Mouse (Mus musculus) ES-E14 (cell line): ENCODE data around the gene Ano9. TPM values are rescaled to one million over a fixed set of nuclear protein-coding genes. Genes with fewer than 3 reads are reported as not detected.

Source experiments
- DNase-seq: peaks from one replicate; pipeline ENCODE4 v3.0.0-alpha.2; 2013; ENCODE audit warnings: low read depth, low spot score
- H3K27ac ChIP-seq: 2 replicates; pipeline ENCODE4 v1.5.1; 2012; ENCODE audit warnings: low read depth, mild to moderate bottlenecking, low read length, moderate library complexity, mixed read lengths; ENCODE audit not compliant: poor library complexity, insufficient read depth, severe bottlenecking
- H3K36me3 ChIP-seq: 2 replicates; pipeline ENCODE4 v1.6.1; 2012; ENCODE audit warnings: mild to moderate bottlenecking, low read length, moderate library complexity, mixed read lengths; ENCODE audit not compliant: control insufficient read depth, poor library complexity, insufficient read depth, severe bottlenecking
- H3K4me1 ChIP-seq, 2 experiments: fragments of 150-350 bp in 1 of 2; sonication (generic) in 1 of 2; 2 replicates each; pipeline ENCODE4 v1.6.1; 2012; ENCODE audit warnings: low read length in 2 of 2, mild to moderate bottlenecking in 1 of 2, mixed read lengths in 1 of 2; ENCODE audit not compliant: control insufficient read depth in 2 of 2, insufficient read depth in 2 of 2, poor library complexity in 1 of 2
- H3K4me3 ChIP-seq, 2 experiments: fragments of 150-350 bp in 1 of 2; sonication (generic) in 1 of 2; 2 replicates each; pipeline ENCODE4 v1.5.1; 2012; ENCODE audit warnings: low read length in 2 of 2, low read depth in 1 of 2, mild to moderate bottlenecking in 1 of 2, mixed read lengths in 1 of 2; ENCODE audit not compliant: insufficient read depth in 1 of 2, poor library complexity in 1 of 2, severe bottlenecking in 1 of 2
- H3K9ac ChIP-seq: 2 replicates; pipeline ENCODE4 v1.6.1; 2012; ENCODE audit warnings: low read depth, mild to moderate bottlenecking, low read length, mixed read lengths; ENCODE audit not compliant: poor library complexity, insufficient read depth, severe bottlenecking
- H3K9me3 ChIP-seq: fragments of 150-350 bp; sonication (generic); 2 replicates; pipeline ENCODE4 v1.6.1; 2012; ENCODE audit warnings: low read depth, mild to moderate bottlenecking, low read length; ENCODE audit not compliant: control insufficient read depth, insufficient read depth
- CHD2 ChIP-seq: IDR thresholded peaks from 2 replicates; pipeline ENCODE4 v1.6.1; 2014; ENCODE audit warnings: mild to moderate bottlenecking, low read depth, low read length, inconsistent platforms
- HCFC1 ChIP-seq: IDR thresholded peaks from 2 replicates; pipeline ENCODE4 v1.6.1; 2012; ENCODE audit warnings: low read length, inconsistent platforms, borderline replicate concordance; ENCODE audit not compliant: insufficient read depth
- MAFK ChIP-seq: IDR thresholded peaks from 2 replicates; pipeline ENCODE4 v1.6.1; 2014; ENCODE audit warnings: mild to moderate bottlenecking, low read depth, low read length, inconsistent platforms; ENCODE audit not compliant: insufficient read depth
- ZC3H11A ChIP-seq: IDR thresholded peaks from 2 replicates; pipeline ENCODE4 v1.6.1; 2012; ENCODE audit warnings: low read depth, mild to moderate bottlenecking, inconsistent platforms, low read length, borderline replicate concordance
- ZNF384 ChIP-seq: IDR thresholded peaks from 2 replicates; pipeline ENCODE4 v1.6.1; 2012; ENCODE audit warnings: low read depth, low read length, inconsistent platforms
- in situ Hi-C, 2 experiments: fragments of 600-800 bp; cut with MboI; formaldehyde crosslinking; loops; one replicate each; pipeline ENCODE4 v1.15.1; 2025; ENCODE audit warnings: low sequenced_read_pairs in 2 of 2, inconsistent platforms in 1 of 2; ENCODE audit not compliant: unreplicated experiment in 2 of 2
- total RNA-seq: library from RNA; depleted of rRNA; stranded (reverse); fragments of 300-350 nt; gene quantifications from 2 replicates; pipeline ENCODE4 v1.2.3, GENCODE M21; 2012

Ano9 gene
- total RNA-seq, 1 experiment = 26.4 TPM

GRCm38 (mm10) chr7:141131024-141131820 is 13.6 kb upstream of the Ano9 start:
- TF ChIP-seq CHD2 = no peak
- 0 out of 2 replicates have a peak, but pooled peaks have one; percentile 51 for TF ChIP-seq ZNF384
- TF ChIP-seq HCFC1 = peak; percentile 78
- H3K27ac ChIP-seq = no peak overlapping the region
- no peaks in the 10 kb centered on the region for H3K9me3 ChIP-seq
- H3K4me3 ChIP-seq = peak overlapping the region; percentile 79 to 90
- DNase-seq = peak; percentile 88
- in situ Hi-C loops = no loop called here
- peaks cover 4 to 11% of the 10 kb centered on the region in 2 experiments; a peak in 3 of 4 replicates for H3K4me1 ChIP-seq
- H3K9ac ChIP-seq = peak overlapping the region; percentile 90
- H3K36me3 ChIP-seq = peaks cover 16% of the 10 kb centered on the region

- no peaks in the 10 kb centered on the region for H3K36me3 ChIP-seq
- DNase-seq = no peak
- in situ Hi-C loops = no loop called here
- H3K9me3 ChIP-seq = no peaks in the 10 kb centered on the region
- no peak for TF ChIP-seq CHD2
- no peak for TF ChIP-seq HCFC1
- no peak for TF ChIP-seq ZNF384
- TF ChIP-seq MAFK = no peak
- no peak for TF ChIP-seq ZC3H11A
- H3K4me3 ChIP-seq = peak overlapping the region; percentile 69 to 78
- peaks cover 2 to 8% of the 10 kb centered on the region in 2 experiments; a peak in 3 of 4 replicates for H3K4me1 ChIP-seq
- H3K9ac ChIP-seq = peak overlapping the region; percentile 79
- peak overlapping the region; percentile 70 for H3K27ac ChIP-seq
These were observed 5.9 kb upstream of the Ano9 start for GRCm38 (mm10) chr7:141123517-141123856.

GRCm38 (mm10) chr7:141122689-141123516 is 5.3 kb upstream of the Ano9 start:
- Histone ChIP-seq H3K9ac (peak overlapping the region; percentile 79), H3K4me1 (peaks cover 2 to 13% of the 10 kb centered on the region in 2 experiments; a peak in 3 of 4 replicates), H3K27ac (peak overlapping the region; percentile 70), H3K9me3 (no peaks in the 10 kb centered on the region), H3K4me3 (peak overlapping the region; percentile 69 to 78), H3K36me3 (no peaks in the 10 kb centered on the region)
- peak; percentile 100 for DNase-seq
- in situ Hi-C loops = no loop called here
- TF ChIP-seq ZNF384 (no peak), HCFC1 (no peak), ZC3H11A (no peak), CHD2 (no peak), MAFK (no peak)

- Histone ChIP-seq H3K4me3 (peak within 1 kb of the TSS; percentile 69 to 78), H3K36me3 (no peaks in the 10 kb centered on the region), H3K27ac (peak within 1 kb of the TSS; percentile 70; the same call in 1 of the 2 replicates), H3K9me3 (no peaks in the 10 kb centered on the region), H3K4me1 (peaks cover 2 to 13% of the 10 kb centered on the region in 2 experiments; a peak in 3 of 4 replicates), H3K9ac (peak within 1 kb of the TSS; percentile 79)
- in situ Hi-C loops = no loop called here
- TF ChIP-seq HCFC1 (peak; percentile 65; the same call in 1 of the 2 replicates), MAFK (no peak), ZC3H11A (no peak), CHD2 (no peak)
- DNase-seq = peak; percentile 66
These were observed 4.6 kb upstream of the Ano9 start, which contains the start of gene Ptdss2 for GRCm38 (mm10) chr7:141122245-141122644. Gene Ptdss2 (plus strand): TSS chr7:141122382.
